Mouse (Mus musculus) liver, adult 2 months (tissue): ENCODE results near the gene Gm3182.
"Not testable (repeated sequence)": the region's sequence is repeated elsewhere in the genome, so short reads cannot be mapped to it uniquely, and the experiment has no call there.

Source experiments
- CTCF ChIP-seq: fragments of 200-500 bp; IDR thresholded peaks from 2 replicates; pipeline ENCODE4 v1.5.1; 2011; ENCODE audit warnings: low read depth, low read length, control low read depth
- POLR2A ChIP-seq: fragments of 200-500 bp; IDR thresholded peaks from 2 replicates; pipeline ENCODE4 v1.6.1; 2011; ENCODE audit warnings: low read length, control low read depth; ENCODE audit not compliant: insufficient read depth; ENCODE audit errors: extremely low read depth

- not testable (repeated sequence) for TF ChIP-seq CTCF, POLR2A
These were observed at the start of gene Gm3182 for GRCm38 (mm10) chr14:4481445-4481844.
